Comparison of ENCODE assay signal across 9 mouse cellular contexts in the genomic region with DNA sequence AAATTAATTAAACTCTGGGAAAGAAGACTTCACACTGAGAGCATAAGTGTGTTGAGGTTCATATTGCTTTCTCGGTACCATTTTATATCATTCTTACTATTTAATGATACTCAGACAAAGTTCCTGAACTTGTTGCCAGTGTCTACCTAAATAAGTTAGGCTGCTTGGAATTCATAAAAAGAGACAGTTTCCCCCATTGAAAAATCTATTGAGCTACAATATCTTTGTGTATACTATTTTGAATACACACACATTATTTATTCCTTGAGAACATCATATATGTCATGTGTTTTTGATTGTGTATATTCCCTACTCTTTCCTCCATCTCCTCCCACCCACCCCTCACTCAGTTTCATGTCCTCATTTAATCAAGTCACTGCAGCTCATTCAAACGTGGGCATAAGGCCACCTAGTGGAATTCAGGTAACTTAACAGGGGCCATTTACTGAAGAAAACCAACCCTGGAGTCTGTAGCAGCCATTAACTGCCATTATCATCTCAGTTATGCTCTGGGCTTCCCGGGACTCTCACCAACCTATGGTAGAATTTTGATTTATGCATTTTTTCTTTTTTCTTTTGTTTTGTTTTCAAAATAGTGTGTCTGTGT. TPM values are rescaled to one million over a fixed set of nuclear protein-coding genes. Genes with fewer than 3 reads are reported as not detected.
DNase-seq lines count a peak whose midpoint lies in the region; ATAC-seq and TF ChIP-seq lines count a peak whose summit lies in the region.
"Had no signal": no experiment of that assay in that cellular context is flagged by ENCODE, and none has a peak within 500 bp of the region (broad histone marks: within the 10 kb centered on the region; RNA-seq: fewer than 3 reads in every experiment).

No protein-coding gene starts in this region.

- dilution Hi-C loops in CH12.LX (cut with MboI; ENCODE audit: extremely low pct_ligation_motif_present, extremely low pct_unique_long_range_greater_than_20kb, low sequenced_read_pairs) = no loop called here

- H3K9ac ChIP-seq in CH12.LX (ENCODE audit: insufficient read depth, low read depth) = peak overlapping the region; percentile 83
- no peak overlapping the region for H3K9ac ChIP-seq in heart, embryonic 12.5 days
- no peak overlapping the region for H3K9ac ChIP-seq in hindbrain, embryonic 12.5 days
- H3K9ac ChIP-seq: limb, embryonic 12.5 days had no signal

- H3K36me3 ChIP-seq in CH12.LX (replicated peaks in 1 of 2; ENCODE audit: control insufficient read depth in 1 of 2, insufficient read depth in 1 of 2, low read length in 1 of 2) = peaks cover 7 to 21% of the 10 kb centered on the region in 2 experiments
- no peaks in the 10 kb centered on the region for H3K36me3 ChIP-seq in heart, embryonic 12.5 days
- H3K36me3 ChIP-seq in hindbrain, embryonic 12.5 days = no peaks in the 10 kb centered on the region
- H3K36me3 ChIP-seq: limb, embryonic 12.5 days had no signal

- H3K9me3 ChIP-seq in CH12.LX (replicated peaks; ENCODE audit: low read length) = no peaks in the 10 kb centered on the region
- no peaks in the 10 kb centered on the region for H3K9me3 ChIP-seq in heart, embryonic 12.5 days (replicated peaks)
- H3K9me3 ChIP-seq in hindbrain, embryonic 12.5 days (replicated peaks) = no peaks in the 10 kb centered on the region
- H3K9me3 ChIP-seq: limb, embryonic 12.5 days had no signal

- H3K27me3 ChIP-seq in CH12.LX (replicated peaks) = peaks cover 2% of the 10 kb centered on the region
- H3K27me3 ChIP-seq in heart, embryonic 12.5 days (replicated peaks) = no peaks in the 10 kb centered on the region
- H3K27me3 ChIP-seq in hindbrain, embryonic 12.5 days = no peaks in the 10 kb centered on the region
- H3K27me3 ChIP-seq: limb, embryonic 12.5 days had no signal

- no peak for TF ChIP-seq POLR2A in CH12.LX (IDR thresholded peaks at IDR 0.05; ENCODE audit: low read depth, low read length)

- peak overlapping the region; percentile 94 for H3K4me2 ChIP-seq in CH12.LX (ENCODE audit: insufficient read depth, low read depth, poor library complexity, severe bottlenecking)
- peak overlapping the region; percentile 56 for H3K4me2 ChIP-seq in heart, embryonic 12.5 days
- H3K4me2 ChIP-seq in hindbrain, embryonic 12.5 days (replicated peaks) = no peak overlapping the region

- peak; percentile 53 to 99 for TF ChIP-seq CTCF in CH12.LX (conservative IDR thresholded peaks at IDR 0.05 in 1 of 2, IDR thresholded peaks at IDR 0.05 in 1 of 2; ENCODE audit: low read depth in 2 of 2, low read length in 2 of 2)

- TF ChIP-seq EP300 in CH12.LX (IDR thresholded peaks at IDR 0.05; ENCODE audit: low read length) = no peak; the same call in none of the 2 replicates

- no peaks in the 10 kb centered on the region for H3K79me2 ChIP-seq in CH12.LX (replicated peaks; ENCODE audit: control insufficient read depth, extremely low read depth, insufficient read depth, poor library complexity, severe bottlenecking)

- H3K27ac ChIP-seq in CH12.LX (ENCODE audit: insufficient read depth, low read depth) = peak overlapping the region; percentile 73
- H3K27ac ChIP-seq in heart, embryonic 12.5 days (ENCODE audit: poor library complexity, severe bottlenecking) = no peak overlapping the region
- H3K27ac ChIP-seq in hindbrain, embryonic 12.5 days = no peak overlapping the region
- H3K27ac ChIP-seq: limb, embryonic 12.5 days had no signal

- peak overlapping the region; percentile 50 to 68 (median 67) for H3K4me3 ChIP-seq in CH12.LX (replicated peaks in 1 of 3; ENCODE audit: low read depth in 2 of 3, low read length in 2 of 3, poor library complexity in 1 of 3)
- peak overlapping the region; percentile 35 for H3K4me3 ChIP-seq in heart, embryonic 12.5 days
- H3K4me3 ChIP-seq in hindbrain, embryonic 12.5 days = no peak overlapping the region
- H3K4me3 ChIP-seq: limb, embryonic 12.5 days had no signal

- H3K4me1 ChIP-seq in CH12.LX (ENCODE audit: control insufficient read depth in 1 of 2, insufficient read depth in 2 of 2) = peaks cover 11 to 31% of the 10 kb centered on the region in 2 experiments
- peaks cover 13% of the 10 kb centered on the region; the same call in 1 of the 2 replicates for H3K4me1 ChIP-seq in heart, embryonic 12.5 days (replicated peaks)
- H3K4me1 ChIP-seq in hindbrain, embryonic 12.5 days = no peaks in the 10 kb centered on the region
- H3K4me1 ChIP-seq: limb, embryonic 12.5 days had no signal

- in situ Hi-C loops in CH12.LX (cut with MboI; ENCODE audit: low pct_ligation_motif_present, low pct_unique_long_range_greater_than_20kb, low sequenced_read_pairs) = no loop called here

- peak; percentile 13 for DNase-seq in embryo, embryonic 10.5 days (ENCODE audit: low spot score)
- no peak for DNase-seq in embryo, embryonic 11 days
- peak; percentile 90 for DNase-seq in CH12.LX (ENCODE audit: extremely low read depth)
- DNase-seq in lung, postnatal 36 days = peak; percentile 53
- DNase-seq in c-Kit-positive CD71-positive TER-119-positive erythroid progenitor cells, embryonic 14.5 days (ENCODE audit: low spot score) = no peak
- no peak for DNase-seq in layer of hippocampus, postnatal 10 days (ENCODE audit: low spot score in 2 of 2)

- 50% methylated on average over 3 of the region's 3 CpGs for WGBS in heart, embryonic 12.5 days
- 59% methylated on average over 3 of the region's 3 CpGs for WGBS in hindbrain, embryonic 12.5 days

- peak; percentile 99 for TF ChIP-seq RAD21 in CH12.LX (IDR thresholded peaks at IDR 0.05; ENCODE audit: low read depth, low read length)

- ATAC-seq in heart, embryonic 12.5 days (ENCODE audit: insufficient number of reproducible peaks, low FRiP score) = no peak
- no peak for ATAC-seq in hindbrain, embryonic 12.5 days (ENCODE audit: low FRiP score)

TF ChIP-seq in CH12.LX, 34 proteins besides CTCF, POLR2A, EP300 and RAD21 (continues in another document):
- TF ChIP-seq RCOR1 (conservative IDR thresholded peaks at IDR 0.05; ENCODE audit: low read depth, low read length) (no peak; the same call in 1 of the 2 replicates), MYC (IDR thresholded peaks at IDR 0.05; ENCODE audit: low read depth, low read length) (0 out of 2 replicates have a peak, but pooled peaks have one; percentile 17), JUND (conservative IDR thresholded peaks at IDR 0.05; ENCODE audit: low read depth, low read length) (0 out of 2 replicates have a peak, but pooled peaks have one; percentile 4), PAX5 (IDR thresholded peaks at IDR 0.05; ENCODE audit: low read length) (no peak), MXI1 (IDR thresholded peaks at IDR 0.05; ENCODE audit: low read depth, low read length) (0 out of 2 replicates have a peak, but pooled peaks have one; percentile 23), TBP (conservative IDR thresholded peaks at IDR 0.05; ENCODE audit: low read depth, low read length) (0 out of 2 replicates have a peak, but pooled peaks have one; percentile 59), ZNF384 (IDR thresholded peaks at IDR 0.05; ENCODE audit: low read depth, low read length) (no peak), ZMIZ1 (IDR thresholded peaks at IDR 0.05; ENCODE audit: low read depth, low read length) (peak; percentile 81), IRF4 (IDR thresholded peaks at IDR 0.05; ENCODE audit: low read depth, low read length) (peak; percentile 85), UBTF (IDR thresholded peaks at IDR 0.05; ENCODE audit: low read depth, low read length) (no peak), SIN3A (IDR thresholded peaks at IDR 0.05; ENCODE audit: low read length) (peak; percentile 65), USF2 (conservative IDR thresholded peaks at IDR 0.05; ENCODE audit: low read depth, low read length) (no peak), JUN (IDR thresholded peaks at IDR 0.05; ENCODE audit: insufficient read depth, low read depth, low read length) (no peak), SMC3 (IDR thresholded peaks at IDR 0.05; ENCODE audit: low read depth, low read length) (peak; percentile 98), HCFC1 (IDR thresholded peaks at IDR 0.05; ENCODE audit: low read depth, low read length) (peak; percentile 18; the same call in 1 of the 2 replicates), TCF12 (IDR thresholded peaks at IDR 0.05; ENCODE audit: low read depth, low read length) (peak; percentile 43; the same call in 1 of the 2 replicates), MEF2A (IDR thresholded peaks at IDR 0.05; ENCODE audit: borderline replicate concordance, low read depth, low read length) (0 out of 2 replicates have a peak, but pooled peaks have one; percentile 30), KAT2A (IDR thresholded peaks at IDR 0.05; ENCODE audit: insufficient replicate concordance, low read length) (0 out of 2 replicates have a peak, but pooled peaks have one; percentile 7), ELF1 (IDR thresholded peaks at IDR 0.05; ENCODE audit: low read depth, low read length) (no peak; the same call in 1 of the 2 replicates), E2F4 (IDR thresholded peaks at IDR 0.05; ENCODE audit: insufficient replicate concordance, low read depth, low read length) (no peak), NRF1 (IDR thresholded peaks at IDR 0.05; ENCODE audit: low read depth, low read length) (peak; percentile 46), MAFK (IDR thresholded peaks at IDR 0.05; ENCODE audit: insufficient replicate concordance, low read length) (no peak), ZC3H11A (IDR thresholded peaks at IDR 0.05; ENCODE audit: low read depth, low read length) (peak; percentile 95), CHD1 (IDR thresholded peaks at IDR 0.05; ENCODE audit: low read depth, low read length) (peak; percentile 92), POLR2AphosphoS2 (IDR thresholded peaks at IDR 0.05; ENCODE audit: low read depth, low read length) (no peak), MAZ (IDR thresholded peaks at IDR 0.05; ENCODE audit: low read depth, low read length) (peak; percentile 79), ZKSCAN1 (IDR thresholded peaks at IDR 0.05; ENCODE audit: borderline replicate concordance, low read depth, low read length) (no peak)

RNA-seq across cellular contexts. Expression of a gene that starts 0.7 kb away (rescaled TPM):
- total RNA-seq in CH12.LX (2012; rRNA removed) (13.3 and 22.5 TPM in 2 replicates), CH12.LX (2014; rRNA removed) (48.4 and 51.1 TPM in 2 replicates)
- 36.5 and 42.6 TPM in 2 replicates for polyA plus RNA-seq in CH12.LX (2012; ENCODE audit: insufficient read length, low read depth)
- 0.67 and 1.0 TPM in 2 replicates for polyA plus RNA-seq in heart, embryonic 12.5 days (2016; fragmentation: Nextera tagmentation; extraction: Ambion mirVana)
- 1 to 10 TPM; 1.1 to 1.3 TPM for total RNA-seq in layer of hippocampus, postnatal 10 days (2021)
- polyA plus RNA-seq in hindbrain, embryonic 12.5 days (2016; fragmentation: Nextera tagmentation; extraction: Ambion mirVana) = 0.40 and 0.73 TPM in 2 replicates

RNA-seq across cellular contexts. Expression of a gene that starts 26.4 kb away (rescaled TPM):
- total RNA-seq in CH12.LX (2012; rRNA removed) (0.04 and 0.08 TPM in 2 replicates), CH12.LX (2014; rRNA removed) (0.55 and 0.74 TPM in 2 replicates)
- 0.41 and 0.55 TPM in 2 replicates for polyA plus RNA-seq in CH12.LX (2012; ENCODE audit: insufficient read length, low read depth)
- not detected in 2 replicates for polyA plus RNA-seq in heart, embryonic 12.5 days (2016; fragmentation: Nextera tagmentation; extraction: Ambion mirVana)
- total RNA-seq in layer of hippocampus, postnatal 10 days (2021) = not detected
- not detected in 2 replicates for polyA plus RNA-seq in hindbrain, embryonic 12.5 days (2016; fragmentation: Nextera tagmentation; extraction: Ambion mirVana)
- polyA plus RNA-seq: limb, embryonic 12.5 days had no signal

Comparison
In these comparisons a context has a peak if more than half of its experiments do, and no peak if none do; other contexts are left out.
1. DNase-seq: peak in embryo, embryonic 10.5 days (single experiment), CH12.LX (single experiment) and lung, postnatal 36 days (single experiment); none in embryo, embryonic 11 days (single experiment), c-Kit-positive CD71-positive TER-119-positive erythroid progenitor cells, embryonic 14.5 days (single experiment) and layer of hippocampus, postnatal 10 days (0 of 2).
2. RNA of a gene that starts 0.7 kb away (polyA plus RNA-seq): 36.5 to 42.6 TPM in CH12.LX; 0.67 to 1.0 TPM in heart, embryonic 12.5 days and 0.40 to 0.73 TPM in hindbrain, embryonic 12.5 days; every median in the first group is over 10 times any median in the second.